Mouse (Mus musculus) olfactory bulb, adult 2 months (tissue): ENCODE data around the gene Zfp704. TPM values are rescaled to one million over a fixed set of nuclear protein-coding genes. Genes with fewer than 3 reads are reported as not detected.
"Not testable (repeated sequence)": the region's sequence is repeated elsewhere in the genome, so short reads cannot be mapped to it uniquely, and the experiment has no call there.

Experiments
- H3K27ac ChIP-seq: fragments of 200-500 bp; 2 replicates; pipeline ENCODE4 v1.5.1; 2012; ENCODE audit warnings: low read depth, low read length; ENCODE audit not compliant: insufficient read depth
- H3K4me1 ChIP-seq: fragments of 200-500 bp; 2 replicates; pipeline ENCODE4 v1.6.1; 2012; ENCODE audit warnings: low read length; ENCODE audit not compliant: control insufficient read depth, insufficient read depth
- H3K4me3 ChIP-seq: fragments of 200-500 bp; 2 replicates; pipeline ENCODE4 v1.5.1; 2012; ENCODE audit warnings: mild to moderate bottlenecking, low read depth, low read length, moderate library complexity; ENCODE audit not compliant: insufficient read depth
- CTCF ChIP-seq: fragments of 200-500 bp; IDR thresholded peaks from 2 replicates; pipeline ENCODE4 v1.5.1; 2012; ENCODE audit warnings: low read depth, mild to moderate bottlenecking, low read length, moderate library complexity; ENCODE audit not compliant: insufficient read depth
- POLR2A ChIP-seq: fragments of 200-500 bp; IDR thresholded peaks from 2 replicates; pipeline ENCODE4 v1.6.1; 2012; ENCODE audit warnings: mild to moderate bottlenecking, low read depth, low read length, moderate library complexity; ENCODE audit not compliant: insufficient read depth
- WGBS: fragments of 180-500 bp; shearing (Covaris S2); methylation state at CpG from one replicate; pipeline ENCODE4 v1.1.7; 2018; 5-methylcytosine and 5-hydroxymethylcytosine counted together
- polyA plus RNA-seq: library from polyadenylated mRNA; stranded (reverse); fragments of >200 nt; gene quantifications from 2 replicates; pipeline ENCODE4 v1.2.4, GENCODE M21; 2012; ENCODE audit warnings: low replicate concordance; ENCODE audit not compliant: missing spikeins, insufficient read depth, insufficient read length

Zfp704 gene
- polyA plus RNA-seq, 1 experiment: not detected

DNA sequence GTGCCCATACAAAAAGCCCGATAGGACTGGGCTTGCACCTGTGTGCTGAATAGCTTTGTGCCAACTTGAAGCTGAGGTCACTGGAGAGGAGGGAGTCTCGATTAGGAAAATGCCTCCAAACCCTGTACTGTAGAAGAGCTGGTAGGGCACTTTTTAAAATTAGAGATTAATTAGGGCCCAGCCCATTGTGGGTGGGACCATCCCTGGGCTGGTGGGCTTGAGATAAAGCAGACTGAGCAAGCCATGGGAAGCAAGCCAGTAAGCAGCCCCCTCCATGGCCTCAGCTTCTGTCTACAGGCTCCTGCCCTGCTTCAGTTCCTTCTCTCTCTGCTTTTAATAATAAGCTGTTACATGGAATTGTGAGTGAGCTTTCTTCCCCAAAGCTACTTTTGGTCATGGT lies 26.4 kb downstream of the Zfp704 start:
- WGBS: 62% methylated on average over 2 of the region's 2 CpGs
- Histone ChIP-seq H3K4me3 (no peak overlapping the region), H3K27ac (no peak overlapping the region), H3K4me1 (peaks cover 6% of the 10 kb centered on the region; the same call in 1 of the 2 replicates)
- no peak for TF ChIP-seq POLR2A
- no peak for TF ChIP-seq CTCF

DNA sequence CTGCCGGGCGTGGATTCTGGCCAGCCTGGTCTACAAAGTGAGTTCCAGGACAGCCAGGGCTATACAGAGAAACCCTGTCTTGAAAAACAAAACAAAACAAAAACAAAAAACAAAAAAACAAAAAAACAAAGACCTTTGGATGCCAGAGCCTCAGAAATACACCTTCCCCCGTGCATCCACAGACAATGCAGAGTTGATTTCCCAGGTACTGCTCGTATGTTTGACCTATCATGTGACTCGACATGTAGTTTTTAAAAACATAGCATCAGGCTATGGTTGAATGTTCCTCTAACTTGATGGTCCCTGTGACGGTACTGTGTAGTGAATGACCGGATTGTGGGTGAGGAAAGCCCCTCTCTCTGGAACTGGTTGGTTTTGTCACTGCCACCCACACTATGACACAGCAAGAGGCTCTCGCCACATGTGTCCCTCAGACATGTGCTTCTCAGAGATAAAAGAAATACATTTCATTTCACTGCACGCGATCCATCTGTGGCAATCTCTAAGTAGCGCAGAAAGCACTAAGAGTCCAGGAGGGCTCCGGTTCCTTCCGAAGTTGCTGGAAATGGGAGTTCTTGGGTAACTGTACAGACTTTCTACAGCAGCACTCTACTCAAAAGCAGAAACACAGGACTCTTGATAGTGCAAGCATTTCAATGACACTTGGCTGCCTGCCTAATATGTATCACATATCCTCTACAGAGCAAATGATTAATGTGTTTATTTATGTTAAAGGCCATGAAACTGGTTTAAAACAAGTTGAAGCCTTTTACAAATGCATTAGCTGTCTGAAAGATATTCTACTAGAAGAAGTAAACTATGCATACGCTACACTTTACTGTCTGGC lies 28.7 kb downstream of the Zfp704 start:
- TF ChIP-seq CTCF: no peak
- no peak for TF ChIP-seq POLR2A
- Histone ChIP-seq H3K27ac (no peak overlapping the region), H3K4me3 (no peak overlapping the region), H3K4me1 (peaks cover 3% of the 10 kb centered on the region; the same call in 1 of the 2 replicates)
- 94% methylated on average over 14 of the region's 14 CpGs for WGBS

DNA sequence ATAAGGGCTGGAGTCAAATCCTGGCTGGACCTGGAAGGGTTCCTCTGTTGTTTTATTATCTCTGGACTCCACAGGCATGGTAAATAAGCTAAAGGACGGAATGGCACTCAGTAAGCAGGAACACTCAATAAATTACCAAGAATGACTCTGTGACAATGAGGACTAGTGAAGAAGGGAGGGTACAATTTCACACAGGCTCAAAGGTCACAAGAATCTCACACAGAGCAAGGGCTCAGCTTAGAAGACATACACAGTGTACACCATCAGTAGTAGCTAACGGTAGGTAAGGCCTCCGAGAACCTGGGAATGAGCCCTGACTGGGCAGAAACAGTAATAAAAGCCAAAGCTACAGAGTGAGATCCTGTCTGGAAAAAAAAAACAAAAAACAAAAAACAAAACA lies 29.8 kb downstream of the Zfp704 start:
- H3K27ac ChIP-seq: no peak overlapping the region
- H3K4me3 ChIP-seq: no peak overlapping the region
- 92% methylated on average over 3 of the region's 3 CpGs for WGBS
- TF ChIP-seq CTCF (no peak), POLR2A (no peak)
- peaks cover 3% of the 10 kb centered on the region; the same call in 1 of the 2 replicates for H3K4me1 ChIP-seq

DNA sequence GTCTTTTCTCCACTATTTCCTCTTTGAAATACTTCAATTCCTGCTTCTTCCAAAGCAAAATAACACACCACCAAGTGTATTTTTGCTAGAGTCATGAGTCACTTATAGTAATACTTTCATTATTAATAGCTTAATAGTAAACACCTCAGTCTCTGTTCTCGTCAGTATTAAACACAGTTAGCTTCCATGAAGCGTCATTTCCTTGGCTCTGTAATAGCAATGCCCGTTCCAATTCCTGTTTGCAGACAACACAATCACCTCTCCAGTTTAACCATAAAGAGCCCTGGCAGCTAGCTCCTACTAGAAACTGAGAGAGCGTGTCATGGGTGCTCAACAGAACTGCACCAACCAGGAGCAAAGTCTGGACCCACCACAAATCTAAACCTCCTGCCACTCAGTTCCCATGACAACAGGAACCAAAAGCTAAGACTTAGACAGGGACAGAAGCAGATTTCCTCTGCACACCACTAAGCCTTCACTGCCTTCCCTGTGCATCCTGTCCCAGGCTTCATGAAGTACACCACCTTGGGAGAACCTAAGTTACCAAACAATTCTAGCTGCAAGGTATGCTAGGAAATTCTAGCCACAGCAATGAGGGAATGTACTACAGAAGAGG lies 30.7 kb downstream of the Zfp704 start:
- 50% methylated on average over 4 of the region's 4 CpGs for WGBS
- Histone ChIP-seq H3K4me1 (peaks cover 7% of the 10 kb centered on the region), H3K27ac (no peak overlapping the region), H3K4me3 (no peak overlapping the region)
- no peak for TF ChIP-seq CTCF
- no peak for TF ChIP-seq POLR2A

DNA sequence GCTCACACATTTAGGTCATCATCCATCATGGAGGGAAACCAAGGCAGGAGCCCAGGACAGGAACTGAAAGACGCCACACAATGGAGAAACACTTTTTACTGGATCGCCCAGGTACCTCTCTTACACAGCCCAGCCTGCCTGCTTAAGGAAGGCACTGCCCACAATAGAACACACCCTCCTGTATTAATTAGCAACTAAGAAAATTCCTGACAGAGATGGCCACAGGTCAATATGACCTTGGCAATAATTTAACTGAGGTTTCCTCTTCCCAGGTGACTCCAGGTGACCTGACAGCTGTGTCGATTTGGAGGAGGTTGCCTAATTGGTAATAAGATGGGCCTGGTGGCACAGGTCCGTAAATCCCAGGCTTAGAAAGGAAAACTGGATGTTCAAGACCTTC lies 33.0 kb downstream of the Zfp704 start:
- H3K4me1 ChIP-seq: peaks cover 8% of the 10 kb centered on the region
- no peak overlapping the region for H3K27ac ChIP-seq
- TF ChIP-seq POLR2A: no peak
- TF ChIP-seq CTCF: no peak
- no peak overlapping the region for H3K4me3 ChIP-seq
- 97% methylated on average over 4 of the region's 4 CpGs for WGBS

DNA sequence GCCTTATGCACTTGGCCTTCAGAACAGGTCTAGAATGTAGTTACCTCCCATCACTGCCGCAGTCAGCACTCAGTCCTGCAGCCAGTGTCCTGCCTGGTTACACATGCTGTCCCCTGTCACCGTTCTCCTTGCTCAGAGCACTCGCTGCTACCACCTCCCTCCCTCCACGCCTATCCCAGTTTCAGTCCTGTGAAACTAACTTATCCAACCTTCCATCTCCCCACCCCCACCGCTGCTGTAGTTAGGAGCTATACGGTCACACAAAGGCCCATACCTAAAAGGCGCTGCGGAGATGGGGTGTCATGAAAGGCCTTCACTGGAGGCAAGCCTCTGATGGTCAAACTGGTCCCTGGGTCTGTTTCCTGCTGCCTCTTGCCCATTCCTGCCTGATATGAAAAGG lies 35.6 kb downstream of the Zfp704 start:
- Histone ChIP-seq H3K4me3 (no peak overlapping the region), H3K4me1 (peaks cover 8% of the 10 kb centered on the region), H3K27ac (no peak overlapping the region)
- no peak for TF ChIP-seq POLR2A
- 90% methylated on average over 8 of the region's 8 CpGs for WGBS

DNA sequence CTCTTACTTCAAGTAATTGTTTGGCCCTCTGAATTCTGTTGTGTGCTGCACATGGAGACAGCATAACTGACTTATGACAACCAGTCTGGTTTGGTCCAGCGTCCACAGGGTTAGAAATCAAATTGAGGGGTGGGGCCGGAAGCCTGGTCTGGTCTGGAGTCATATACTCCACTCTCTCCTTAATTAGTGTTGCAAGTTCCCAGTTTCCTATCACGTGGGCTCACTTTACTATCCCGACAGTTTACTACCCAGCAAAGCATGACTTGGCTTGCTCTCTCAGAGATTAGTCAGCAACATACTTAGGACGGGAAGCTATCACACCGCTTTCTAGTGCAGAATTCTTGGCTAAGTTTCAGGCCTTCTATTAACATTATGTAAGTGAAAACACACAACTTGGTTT lies 36.3 kb downstream of the Zfp704 start:
- Histone ChIP-seq H3K4me3 (no peak overlapping the region), H3K4me1 (peaks cover 8% of the 10 kb centered on the region), H3K27ac (no peak overlapping the region)
- 44% methylated on average over 6 of the region's 6 CpGs for WGBS
- TF ChIP-seq CTCF: no peak
- no peak for TF ChIP-seq POLR2A

DNA sequence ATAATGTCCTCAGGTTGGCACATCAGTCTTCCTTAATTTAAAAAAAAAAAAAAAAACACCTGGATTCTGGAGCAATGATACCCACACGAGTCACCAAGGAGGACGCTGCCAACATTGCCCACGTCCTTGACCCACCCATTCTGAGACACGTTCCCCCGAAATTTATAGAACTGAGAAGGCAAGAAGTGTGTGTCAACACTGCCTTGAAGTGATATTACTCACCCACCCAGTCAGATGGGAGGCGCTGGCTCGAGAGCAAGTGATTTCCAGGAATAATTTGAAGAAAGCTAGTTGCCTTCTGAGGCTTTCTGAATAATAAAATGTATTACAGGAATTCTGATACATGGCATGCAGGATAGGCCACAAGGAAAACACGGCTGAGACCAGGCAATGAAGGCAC lies 37.6 kb downstream of the Zfp704 start:
- H3K4me1 ChIP-seq: peaks cover 12% of the 10 kb centered on the region
- TF ChIP-seq CTCF: no peak
- TF ChIP-seq POLR2A: no peak
- H3K4me3 ChIP-seq: no peak overlapping the region
- WGBS: 68% methylated on average over 8 of the region's 8 CpGs
- H3K27ac ChIP-seq: no peak overlapping the region

DNA sequence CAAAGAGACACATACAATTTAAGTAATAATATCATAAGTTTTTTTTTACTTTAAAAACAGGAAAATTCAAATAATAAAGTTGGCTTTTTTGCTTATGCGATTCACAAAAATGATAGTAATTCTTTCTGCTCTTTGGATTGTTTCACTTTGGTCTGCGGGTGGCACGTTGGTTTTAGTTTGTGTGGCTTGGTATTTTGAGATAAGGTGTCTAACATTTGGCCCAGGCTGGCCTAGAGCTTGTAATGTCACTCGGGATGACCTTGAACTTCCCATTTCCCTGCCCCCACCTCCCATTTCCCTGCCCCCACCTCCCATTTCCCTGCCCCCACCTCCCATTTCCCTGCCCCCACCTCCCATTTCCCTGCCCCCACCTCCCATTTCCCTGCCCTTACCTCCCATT lies 39.1 kb downstream of the Zfp704 start:
- Histone ChIP-seq H3K4me1 (peaks cover 14% of the 10 kb centered on the region), H3K4me3 (no peak overlapping the region), H3K27ac (no peak overlapping the region)
- TF ChIP-seq POLR2A (no peak), CTCF (no peak)
- 95% methylated on average over 4 of the region's 4 CpGs for WGBS

DNA sequence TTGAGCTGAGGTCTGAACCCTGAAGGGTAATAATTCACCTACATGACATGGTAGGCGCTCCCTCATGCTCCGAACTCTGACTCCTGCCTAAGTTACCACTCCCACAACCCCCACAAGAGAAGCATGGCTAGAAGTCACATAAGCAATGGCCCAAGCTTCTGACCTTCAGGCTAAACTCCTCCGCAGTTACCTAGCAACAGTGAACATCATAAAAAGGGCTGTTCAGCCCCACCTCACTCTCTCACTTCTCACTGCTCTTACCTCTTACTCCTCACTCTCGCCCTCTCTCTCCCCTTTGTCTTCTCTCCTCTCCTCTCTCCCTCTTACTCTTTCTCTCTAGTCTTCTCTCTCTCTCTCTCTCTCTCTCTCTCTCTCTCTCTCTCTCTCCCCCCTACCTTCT lies 40.2 kb downstream of the Zfp704 start:
- WGBS: 98% methylated on average over 4 of the region's 4 CpGs
- H3K4me3 ChIP-seq, H3K27ac ChIP-seq: not testable (repeated sequence)
- peaks cover 13% of the 10 kb centered on the region for H3K4me1 ChIP-seq
